Mouse (Mus musculus) forebrain, embryonic 13.5 days (tissue): ENCODE measurements around the gene Vps45. TPM values are rescaled to one million over a fixed set of nuclear protein-coding genes. Genes with fewer than 3 reads are reported as not detected.
"Not testable (repeated sequence)": the region's sequence is repeated elsewhere in the genome, so short reads cannot be mapped to it uniquely, and the experiment has no call there.

Experiments
- ATAC-seq: fragments of 200-750 bp; cut with Nextera tagmentation; 2 replicates; pipeline ENCODE4 v1.8.0; 2017
- H3K27ac ChIP-seq: fragments of 300-500 bp; sonication (generic); 2 replicates; pipeline ENCODE4 v1.5.1; 2015; ENCODE audit warnings: inconsistent platforms, mild to moderate bottlenecking, moderate library complexity
- H3K27me3 ChIP-seq: fragments of 300-500 bp; sonication (generic); 2 replicates; pipeline ENCODE4 v1.6.1; 2015; ENCODE audit warnings: mild to moderate bottlenecking, inconsistent platforms
- H3K36me3 ChIP-seq: fragments of 300-500 bp; sonication (generic); 2 replicates; pipeline ENCODE4 v1.6.1; 2015; ENCODE audit warnings: mild to moderate bottlenecking, inconsistent platforms; ENCODE audit not compliant: poor library complexity, severe bottlenecking
- H3K4me1 ChIP-seq: fragments of 300-500 bp; sonication (generic); 2 replicates; pipeline ENCODE4 v1.6.1; 2015; ENCODE audit warnings: inconsistent platforms
- H3K4me2 ChIP-seq: fragments of 300-500 bp; sonication (generic); 2 replicates; pipeline ENCODE4 v1.6.1; 2015; ENCODE audit warnings: inconsistent platforms, mild to moderate bottlenecking, moderate library complexity
- H3K4me3 ChIP-seq: fragments of 300-500 bp; sonication (generic); 2 replicates; pipeline ENCODE4 v1.5.1; 2015; ENCODE audit warnings: mild to moderate bottlenecking, inconsistent platforms
- H3K9ac ChIP-seq: fragments of 300-500 bp; sonication (generic); 2 replicates; pipeline ENCODE4 v1.6.1; 2015; ENCODE audit warnings: mild to moderate bottlenecking, inconsistent platforms
- H3K9me3 ChIP-seq: fragments of 300-500 bp; sonication (generic); replicated peaks from 2 replicates; pipeline ENCODE4 v1.6.1; 2016; ENCODE audit warnings: inconsistent platforms
- WGBS: fragments of 180-500 bp; shearing (Covaris S2); methylation state at CpG from one replicate; pipeline ENCODE4 v1.1.7; 2015; 5-methylcytosine and 5-hydroxymethylcytosine counted together
- polyA plus RNA-seq: library from polyadenylated mRNA; unstranded; fragments of >200 nt; fragmentation: Nextera tagmentation; extraction: Ambion mirVana; gene quantifications from 2 replicates; pipeline ENCODE4 v1.2.1, GENCODE M21; 2015

Vps45 gene
- polyA plus RNA-seq, 1 experiment from 2014 or later = 62.2 TPM

DNA sequence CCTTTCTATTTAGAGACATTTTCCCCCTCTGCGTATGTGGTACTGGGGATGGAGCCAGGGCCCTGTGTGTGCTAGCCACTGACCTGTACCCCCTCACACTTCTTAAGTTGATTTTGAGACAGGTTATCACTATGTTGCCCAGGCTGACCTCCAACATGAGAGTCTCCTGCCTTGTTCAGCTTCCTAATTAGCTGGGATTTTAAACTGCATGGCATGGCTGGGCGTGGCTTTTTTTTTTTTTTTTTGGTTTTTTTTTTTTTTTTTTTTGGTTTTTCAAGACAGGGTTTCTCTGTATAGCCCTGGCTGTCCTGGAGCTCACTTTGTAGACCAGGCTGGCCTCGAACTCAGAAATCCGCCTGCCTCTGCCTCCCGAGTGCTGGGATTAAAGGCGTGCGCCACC, 80.7 kb downstream of the Vps45 start:
- ATAC-seq, H3K4me3 ChIP-seq, H3K27ac ChIP-seq, H3K9ac ChIP-seq, H3K27me3 ChIP-seq, H3K4me2 ChIP-seq, H3K9me3 ChIP-seq, H3K36me3 ChIP-seq: not testable (repeated sequence)
- WGBS = 94% methylated on average over 6 of the region's 7 CpGs
- peaks cover 26% of the 10 kb centered on the region for H3K4me1 ChIP-seq

DNA sequence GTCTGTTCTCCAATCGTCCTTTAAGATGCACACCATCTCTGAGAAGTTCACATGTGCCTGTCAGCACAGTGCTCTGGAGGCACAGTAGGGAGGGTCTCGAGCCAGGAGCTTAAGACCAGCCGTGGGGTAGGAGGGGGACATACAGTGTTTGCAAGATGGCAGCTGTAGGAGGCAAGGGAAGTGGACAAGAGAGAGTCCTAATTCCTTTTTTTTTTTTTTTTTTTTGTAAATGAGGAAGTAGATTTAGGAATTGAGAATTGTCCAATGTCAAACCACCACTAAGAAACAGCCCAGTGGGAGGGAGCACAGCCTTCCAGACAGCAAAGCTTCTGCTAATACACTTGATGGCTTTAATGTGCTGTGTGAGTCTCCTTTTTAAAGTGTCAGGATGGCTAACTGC, 81.2 kb downstream of the Vps45 start:
- ATAC-seq = no peak

DNA sequence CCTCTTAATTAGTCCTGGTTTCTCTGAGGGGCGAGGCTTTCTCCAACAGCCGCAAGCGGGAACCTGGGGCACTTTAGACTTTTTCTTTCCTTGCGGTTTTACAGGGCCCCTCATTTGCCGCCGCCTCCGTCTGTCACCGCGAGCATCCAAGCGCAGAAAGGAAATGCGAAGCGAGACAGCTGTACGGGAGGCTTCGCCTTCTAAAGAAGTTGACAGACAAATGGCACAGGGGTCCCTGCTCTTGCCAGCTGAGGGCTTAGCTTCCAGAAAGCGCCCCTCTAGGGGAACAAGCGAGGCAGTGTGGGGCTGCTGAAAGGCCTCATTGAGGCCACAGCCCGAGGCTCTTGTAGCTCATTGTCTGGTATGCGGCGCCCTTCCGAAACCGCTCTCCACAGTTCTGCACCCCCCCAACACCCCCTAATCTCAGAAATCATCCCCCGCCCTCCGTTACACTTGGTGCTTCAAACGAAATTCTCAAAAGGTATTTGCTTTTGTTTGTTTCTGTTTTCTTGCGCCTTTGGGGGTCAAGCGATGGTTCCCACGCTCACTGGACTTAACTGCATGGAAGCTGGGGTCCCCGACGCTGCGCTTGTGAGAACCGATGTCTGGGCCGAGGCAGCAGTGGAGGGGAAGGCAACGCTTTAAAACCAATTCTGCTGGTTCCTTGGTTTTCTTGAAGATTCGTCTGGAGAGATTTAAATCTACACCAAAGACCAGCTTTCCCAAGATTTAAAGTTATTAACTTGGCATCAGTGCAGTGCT, 85.2 kb downstream of the Vps45 start:
- Histone ChIP-seq H3K4me1 (peaks cover 29% of the 10 kb centered on the region), H3K4me3 (peak overlapping the region; percentile 25), H3K27me3 (no peaks in the 10 kb centered on the region), H3K9ac (peak overlapping the region; percentile 43), H3K9me3 (no peaks in the 10 kb centered on the region), H3K36me3 (no peaks in the 10 kb centered on the region), H3K4me2 (peak overlapping the region; percentile 55), H3K27ac (peak overlapping the region; percentile 93)
- WGBS = 1% methylated on average over 34 of the region's 34 CpGs
- ATAC-seq = peak; percentile 98

More for the DNA sequence above, 81.2 kb downstream of the Vps45 start:
- Histone ChIP-seq H3K36me3 (no peaks in the 10 kb centered on the region), H3K9ac (no peak overlapping the region), H3K9me3 (no peaks in the 10 kb centered on the region), H3K27me3 (no peaks in the 10 kb centered on the region), H3K4me1 (peaks cover 32% of the 10 kb centered on the region), H3K4me2 (no peak overlapping the region), H3K4me3 (no peak overlapping the region), H3K27ac (no peak overlapping the region)
- WGBS = 56% methylated on average over 3 of the region's 3 CpGs

DNA sequence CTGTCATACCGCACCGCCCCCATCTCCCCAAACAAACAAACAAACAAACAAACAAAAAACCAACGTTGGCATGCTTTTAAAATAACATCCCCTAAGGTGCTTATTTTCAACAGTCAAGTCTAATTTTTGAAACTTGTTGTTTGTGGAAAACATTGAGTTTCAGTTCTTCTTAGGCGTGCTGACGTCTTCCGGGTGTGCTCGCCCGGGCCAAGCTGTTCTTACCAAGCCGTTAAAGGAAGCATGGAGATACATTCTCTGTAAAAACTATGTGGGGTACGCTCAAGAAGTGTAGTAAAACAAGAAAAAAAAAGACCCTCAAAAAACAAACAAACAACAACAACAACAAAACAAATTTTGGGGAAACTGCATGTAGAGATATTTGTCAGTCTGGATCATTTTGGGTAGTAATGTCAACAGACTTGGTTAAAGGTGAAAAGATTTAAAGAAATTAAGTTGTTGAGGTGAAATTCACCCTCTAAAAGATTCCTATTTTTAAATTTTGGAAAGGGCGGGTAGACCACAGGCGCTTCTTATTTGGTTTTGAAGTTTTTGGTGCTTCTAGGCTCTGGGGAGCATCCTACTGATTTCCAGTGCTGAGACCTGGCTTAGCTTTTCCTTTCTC, 85.9 kb downstream of the Vps45 start:
- H3K4me2 ChIP-seq = peak overlapping the region; percentile 55
- peak overlapping the region; percentile 43; the same call in 1 of the 2 replicates for H3K9ac ChIP-seq
- no peaks in the 10 kb centered on the region for H3K27me3 ChIP-seq
- peak overlapping the region; percentile 25 for H3K4me3 ChIP-seq
- no peak for ATAC-seq
- H3K27ac ChIP-seq = peak overlapping the region; percentile 93
- no peaks in the 10 kb centered on the region for H3K36me3 ChIP-seq
- no peaks in the 10 kb centered on the region for H3K9me3 ChIP-seq
- H3K4me1 ChIP-seq = peaks cover 28% of the 10 kb centered on the region
- WGBS = 63% methylated on average over 12 of the region's 12 CpGs

DNA sequence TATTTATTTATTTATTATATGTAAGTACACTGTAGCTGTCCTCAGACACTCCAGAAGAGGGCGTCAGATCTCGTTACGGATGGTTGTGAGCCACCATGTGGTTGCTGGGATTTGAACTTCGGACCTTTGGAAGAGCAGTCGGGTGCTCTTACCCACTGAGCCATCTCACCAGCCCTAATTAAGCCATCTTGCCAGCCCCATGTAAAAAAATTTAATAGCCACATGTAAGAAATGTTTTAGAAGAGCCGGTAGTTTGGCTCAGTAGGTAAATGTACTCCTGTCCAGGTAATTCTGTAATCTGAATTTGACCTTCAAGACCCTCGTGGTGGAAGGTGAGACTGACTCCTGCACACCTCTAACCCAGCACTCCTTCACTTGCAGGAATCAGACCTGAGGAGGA, 87.6 kb downstream of the Vps45 start:
- H3K4me1 ChIP-seq = peaks cover 33% of the 10 kb centered on the region
- H3K4me3 ChIP-seq, H3K36me3 ChIP-seq, H3K9me3 ChIP-seq, H3K4me2 ChIP-seq, H3K27ac ChIP-seq, H3K9ac ChIP-seq, ATAC-seq, H3K27me3 ChIP-seq: not testable (repeated sequence)
- WGBS = 64% methylated on average over 7 of the region's 7 CpGs

- peaks cover 28% of the 10 kb centered on the region for H3K4me1 ChIP-seq
- H3K27me3 ChIP-seq = no peaks in the 10 kb centered on the region
- no peak overlapping the region for H3K4me2 ChIP-seq
- WGBS = 67% methylated on average over 1 of the region's 1 CpGs
- H3K27ac ChIP-seq = no peak overlapping the region
- no peaks in the 10 kb centered on the region for H3K36me3 ChIP-seq
- H3K9ac ChIP-seq = no peak overlapping the region
- no peaks in the 10 kb centered on the region for H3K9me3 ChIP-seq
- H3K4me3 ChIP-seq = no peak overlapping the region
- ATAC-seq = no peak
These were observed 89.0 kb downstream of the Vps45 start for GRCm38 (mm10) chr3:95969277-95969676.

- peaks cover 5% of the 10 kb centered on the region; the same call in 1 of the 2 replicates for H3K4me1 ChIP-seq
- H3K36me3 ChIP-seq = no peaks in the 10 kb centered on the region
- H3K4me2 ChIP-seq = peak overlapping the region; percentile 42
- no peaks in the 10 kb centered on the region for H3K9me3 ChIP-seq
- no peak overlapping the region for H3K27ac ChIP-seq
- no peaks in the 10 kb centered on the region for H3K27me3 ChIP-seq
- H3K9ac ChIP-seq = no peak overlapping the region
- ATAC-seq = peak; percentile 59; the same call in 1 of the 2 replicates
- 10% methylated on average over 7 of the region's 7 CpGs for WGBS
- no peak overlapping the region for H3K4me3 ChIP-seq
These were observed 92.5 kb downstream of the Vps45 start for GRCm38 (mm10) chr3:95965518-95966451.

DNA sequence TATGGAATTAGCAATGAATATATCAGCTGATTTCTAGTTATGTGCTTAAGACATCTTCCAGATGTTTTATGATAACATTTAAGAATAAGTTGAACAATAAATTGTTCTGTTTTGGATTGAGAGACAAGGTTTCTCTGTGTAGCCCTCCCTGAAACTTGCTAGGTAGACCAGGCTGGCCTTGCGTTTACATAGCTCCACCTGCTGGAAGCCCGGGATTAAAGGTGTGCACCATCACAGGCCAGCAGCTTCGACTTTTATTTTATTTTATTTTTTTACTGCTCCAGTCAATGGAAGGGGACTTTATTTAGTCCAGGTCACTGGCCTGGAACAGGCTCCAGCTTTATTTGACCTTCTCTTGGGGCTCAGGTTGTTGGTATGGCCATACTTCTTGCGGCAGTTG, 94.6 kb downstream of the Vps45 start:
- Histone ChIP-seq H3K27ac (no peak overlapping the region), H3K4me3 (no peak overlapping the region), H3K27me3 (no peaks in the 10 kb centered on the region), H3K9me3 (no peaks in the 10 kb centered on the region), H3K36me3 (no peaks in the 10 kb centered on the region), H3K4me2 (no peak overlapping the region), H3K4me1 (peaks cover 5% of the 10 kb centered on the region; the same call in 1 of the 2 replicates), H3K9ac (no peak overlapping the region)
- no peak for ATAC-seq
- WGBS = 44% methylated on average over 4 of the region's 4 CpGs

GRCm38 (mm10) chr3:95963230-95963629, 95.0 kb downstream of the Vps45 start:
- H3K27me3 ChIP-seq = no peaks in the 10 kb centered on the region
- H3K9ac ChIP-seq = no peak overlapping the region
- ATAC-seq = no peak
- WGBS = 54% methylated on average over 2 of the region's 2 CpGs
- no peak overlapping the region for H3K27ac ChIP-seq
- no peaks in the 10 kb centered on the region for H3K9me3 ChIP-seq
- H3K36me3 ChIP-seq = no peaks in the 10 kb centered on the region
- H3K4me1 ChIP-seq = peaks cover 5% of the 10 kb centered on the region; the same call in 1 of the 2 replicates
- no peak overlapping the region for H3K4me3 ChIP-seq
- no peak overlapping the region for H3K4me2 ChIP-seq

- not testable (repeated sequence) for ATAC-seq, H3K9me3 ChIP-seq, H3K9ac ChIP-seq, H3K27me3 ChIP-seq, H3K4me2 ChIP-seq, H3K36me3 ChIP-seq, H3K27ac ChIP-seq, H3K4me3 ChIP-seq
- WGBS = 86% methylated on average over 8 of the region's 8 CpGs
- peaks cover 11% of the 10 kb centered on the region for H3K4me1 ChIP-seq
These were observed 96.1 kb downstream of the Vps45 start for GRCm38 (mm10) chr3:95962182-95962581.

DNA sequence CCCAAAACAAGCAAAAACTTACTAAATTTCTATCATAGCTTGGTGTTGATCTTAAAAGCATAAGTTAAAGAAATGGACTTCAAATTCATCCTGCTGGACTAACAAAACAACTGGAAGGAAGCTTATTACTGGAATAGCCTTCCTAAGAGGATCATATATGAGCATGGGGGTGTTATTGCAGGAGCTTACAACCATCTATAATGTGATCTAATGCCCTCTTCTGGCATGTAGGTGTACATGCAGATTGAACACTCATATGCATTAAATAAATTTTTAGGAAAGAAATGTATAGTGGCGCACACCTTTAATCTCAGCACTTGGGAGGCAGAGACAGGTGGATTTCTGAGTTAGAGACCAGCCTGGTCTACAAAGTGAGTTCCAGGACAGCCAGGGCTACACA, 98.5 kb downstream of the Vps45 start:
- Histone ChIP-seq H3K4me1 (peaks cover 6% of the 10 kb centered on the region; the same call in 1 of the 2 replicates), H3K9ac (no peak overlapping the region), H3K4me3 (no peak overlapping the region), H3K27ac (no peak overlapping the region), H3K4me2 (no peak overlapping the region), H3K9me3 (no peaks in the 10 kb centered on the region), H3K36me3 (no peaks in the 10 kb centered on the region), H3K27me3 (no peaks in the 10 kb centered on the region)
- ATAC-seq = no peak
- WGBS = 95% methylated on average over 1 of the region's 1 CpGs

DNA sequence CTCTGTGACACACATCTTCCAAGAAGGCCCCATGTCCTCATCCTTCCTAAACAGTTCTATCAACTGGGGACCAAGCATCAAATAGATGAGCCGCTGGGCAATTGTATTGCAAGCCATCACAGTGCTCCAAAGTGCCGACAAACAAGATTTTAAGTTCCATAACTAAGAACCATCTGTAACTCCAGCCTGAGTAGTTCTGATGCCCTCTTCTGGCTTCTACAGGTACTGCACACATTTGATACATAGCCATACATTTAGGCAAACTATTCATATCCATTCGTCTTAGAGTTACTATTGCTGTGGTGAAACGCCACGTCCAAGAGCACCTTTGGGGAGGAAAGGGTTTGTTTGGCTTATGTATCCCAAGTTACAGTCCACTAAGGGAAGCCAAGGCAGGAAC, 99.2 kb downstream of the Vps45 start:
- no peaks in the 10 kb centered on the region for H3K36me3 ChIP-seq
- H3K9ac ChIP-seq = no peak overlapping the region
- H3K27ac ChIP-seq = no peak overlapping the region
- H3K4me2 ChIP-seq = no peak overlapping the region
- 74% methylated on average over 5 of the region's 5 CpGs for WGBS
- ATAC-seq = no peak
- H3K4me1 ChIP-seq = peaks cover 6% of the 10 kb centered on the region; the same call in 1 of the 2 replicates
- H3K4me3 ChIP-seq = no peak overlapping the region
- H3K27me3 ChIP-seq = no peaks in the 10 kb centered on the region
- H3K9me3 ChIP-seq = no peaks in the 10 kb centered on the region
